Mouse (Mus musculus) MEL-GATA-1-ER (cell line): Measurements from ENCODE around the gene Mmp28.

Source experiments
- DNase-seq: peaks from one replicate; pipeline ENCODE4 v3.0.0-alpha.2; 2012; ENCODE audit warnings: low read depth; ENCODE audit errors: extremely low read depth

The Mmp28 gene

GRCm38 (mm10) chr11:83409087-83409754, 53.6 kb downstream of the Mmp28 start, which contains the start of gene Rasl10b:
Rasl10b (plus strand) TSS chr11:83409137.
- no peak for DNase-seq

- no peak for DNase-seq
Observed at GRCm38 (mm10) chr11:83408242-83408641, 54.6 kb downstream of the Mmp28 start.

GRCm38 (mm10) chr11:83406391-83406790, 56.5 kb downstream of the Mmp28 start:
- DNase-seq = no peak

GRCm38 (mm10) chr11:83403787-83404186, 59.1 kb downstream of the Mmp28 start:
- no peak for DNase-seq

- DNase-seq = no peak
Observed at GRCm38 (mm10) chr11:83398724-83399123, 64.1 kb downstream of the Mmp28 start.

GRCm38 (mm10) chr11:83397626-83398025, 65.2 kb downstream of the Mmp28 start:
- no peak for DNase-seq

GRCm38 (mm10) chr11:83394802-83395439, 68.0 kb downstream of the Mmp28 start:
- DNase-seq = no peak

- no peak for DNase-seq
Observed at GRCm38 (mm10) chr11:83393062-83393461, 69.8 kb downstream of the Mmp28 start.
